Mouse (Mus musculus): ENCODE results near the gene Arhgap24.
"Not testable (repeated sequence)": the region's sequence is repeated elsewhere in the genome, so short reads cannot be mapped to it uniquely, and the experiment has no call there.

Gene Arhgap24

DNA sequence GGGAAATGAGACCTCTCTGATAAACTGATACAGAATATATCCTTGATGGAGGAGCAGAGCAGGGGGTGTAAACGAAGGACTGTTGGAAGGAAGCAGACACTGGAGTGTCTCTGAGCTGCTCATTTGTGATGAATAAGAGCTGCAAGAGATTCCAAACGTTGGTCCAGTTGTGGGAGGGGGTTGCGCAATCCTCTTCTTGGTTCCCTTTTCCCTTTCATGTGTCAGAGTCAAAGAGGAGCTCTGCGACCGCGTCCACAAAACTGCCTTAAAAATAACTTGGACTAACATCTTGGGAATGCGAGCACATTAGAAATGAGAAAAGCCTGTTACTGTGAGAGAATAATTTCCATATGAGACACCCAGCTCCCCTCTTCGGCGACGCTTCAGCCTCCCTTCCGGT, 312.3 kb downstream of the Arhgap24 start:
- DNase-seq (ENCODE audit: low spot score), result no peak

DNA sequence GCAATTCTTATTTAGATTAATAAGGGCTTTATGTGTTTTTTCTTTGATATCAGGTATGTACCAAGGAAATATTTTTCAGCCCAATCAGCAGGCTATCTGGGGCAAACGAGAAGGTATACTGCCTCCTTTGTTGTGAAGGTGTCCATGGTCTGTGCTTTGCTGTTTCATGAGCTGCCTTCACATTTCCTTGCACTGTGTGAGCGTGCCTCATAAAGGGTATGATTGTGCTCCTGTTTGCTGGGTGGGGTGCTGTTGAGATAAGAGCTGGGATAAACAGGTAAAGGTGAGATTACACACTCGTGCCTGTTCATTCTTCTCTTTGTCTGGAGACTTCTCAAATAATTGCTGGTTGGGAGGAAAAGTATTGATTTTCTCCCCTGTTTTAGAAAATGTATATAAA, 320.3 kb downstream of the Arhgap24 start:
- DNase-seq (ENCODE audit: low spot score), result no peak

DNA sequence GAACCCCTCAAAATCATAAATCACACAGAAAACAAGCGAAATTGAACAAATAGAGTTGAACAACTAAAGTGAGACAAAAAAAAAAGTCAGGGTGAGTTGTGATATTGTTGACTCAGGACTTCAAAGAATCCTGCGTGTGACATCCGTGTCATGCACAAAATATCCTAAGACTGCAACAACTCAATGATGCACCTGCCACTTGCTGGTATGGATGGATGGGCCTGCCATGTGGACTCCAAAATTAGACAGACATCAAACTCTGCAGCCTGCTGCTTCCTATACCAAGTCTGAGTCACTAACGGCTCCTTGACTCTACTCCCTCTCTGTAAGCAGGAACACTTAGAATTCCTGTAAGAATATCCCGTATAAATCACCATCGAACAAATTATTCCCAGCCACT, 321.6 kb downstream of the Arhgap24 start:
- DNase-seq (ENCODE audit: low spot score), result no peak

DNA sequence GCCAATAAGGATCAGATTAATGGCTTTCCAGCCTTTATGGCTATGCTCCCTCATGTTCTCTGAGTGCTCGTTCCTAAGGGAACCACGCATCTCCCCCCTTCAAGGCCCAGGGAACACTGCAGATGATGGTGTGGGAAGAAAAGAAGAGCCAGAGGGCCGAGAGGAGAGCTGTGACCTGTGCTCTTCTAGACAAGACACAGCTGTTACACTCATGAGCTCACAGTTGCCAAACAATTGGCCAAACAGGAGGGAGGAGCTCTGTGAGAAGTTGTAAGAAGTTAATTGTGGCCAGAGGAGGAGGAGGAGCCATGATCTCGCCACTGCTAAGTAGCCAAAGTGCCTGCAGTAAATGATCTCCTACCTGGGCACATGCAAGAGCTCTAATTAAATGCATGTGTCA, 322.5 kb downstream of the Arhgap24 start:
- peak; percentile 25 for DNase-seq (ENCODE audit: low spot score)

DNA sequence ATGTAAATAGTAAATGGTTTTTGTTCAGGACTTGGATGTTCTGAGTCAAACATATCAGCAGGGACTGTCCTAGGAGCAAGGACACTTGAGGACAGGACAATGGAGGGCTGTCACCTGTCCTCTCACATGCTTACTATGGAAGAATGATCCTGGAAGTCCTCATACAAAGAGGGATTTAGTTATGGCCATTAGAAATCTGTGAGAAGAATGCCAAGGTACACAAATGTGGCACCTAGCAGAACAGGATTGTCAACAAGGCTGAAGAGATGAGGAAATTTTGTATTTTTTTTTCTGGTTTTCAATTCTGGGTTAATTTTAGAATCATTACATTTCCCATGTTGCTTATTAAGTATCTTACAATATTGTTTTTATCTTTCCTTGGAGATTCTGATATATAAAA, 326.3 kb downstream of the Arhgap24 start:
- no peak for DNase-seq (ENCODE audit: low spot score)

DNA sequence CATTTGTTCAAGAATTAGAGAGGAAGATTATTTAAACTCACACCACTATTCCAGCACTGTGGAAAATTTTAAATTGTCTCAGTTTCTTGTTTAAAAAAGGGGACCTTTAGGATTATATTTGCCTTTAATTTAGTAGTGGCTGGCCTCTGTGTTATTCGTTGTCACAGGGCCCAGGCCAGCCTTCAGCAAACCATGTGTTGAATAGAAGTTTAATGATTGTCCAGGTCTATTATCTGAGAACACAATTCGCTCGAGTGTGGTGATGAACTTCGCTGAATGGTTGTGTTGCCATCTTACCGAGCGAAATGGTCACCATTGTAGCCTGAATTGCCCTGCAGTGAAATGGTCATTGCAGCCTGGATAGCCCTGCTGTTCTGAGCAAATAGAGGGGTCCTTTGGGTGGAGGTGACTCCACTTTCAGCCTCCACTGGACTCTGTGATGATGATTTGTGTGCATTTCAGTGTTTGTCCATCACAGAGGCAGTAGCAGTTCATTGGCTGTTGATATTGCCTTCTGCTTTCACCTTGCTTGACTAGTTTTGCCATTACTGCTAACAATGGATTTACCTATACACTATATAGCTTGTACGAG, 329.3 kb downstream of the Arhgap24 start:
- DNase-seq (ENCODE audit: low spot score), result no peak

DNA sequence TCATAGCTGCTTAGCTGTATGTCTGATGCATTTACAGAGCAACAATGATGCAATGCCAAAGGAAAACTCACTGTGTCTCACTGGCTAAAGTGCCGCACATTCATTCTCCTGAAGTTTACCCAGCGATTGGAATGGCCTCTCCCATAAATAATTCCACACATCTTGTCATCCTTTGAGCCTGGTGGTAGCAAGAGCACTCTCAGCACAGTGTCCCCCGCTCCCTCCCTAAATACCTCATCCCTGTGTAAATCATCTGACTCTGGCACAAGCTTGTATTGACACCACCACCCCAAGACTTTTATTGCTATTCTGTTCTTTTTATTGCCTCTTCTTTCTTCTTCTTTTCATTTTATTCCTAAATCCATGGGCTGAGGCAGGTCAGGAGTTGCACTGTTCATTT, 332.1 kb downstream of the Arhgap24 start:
- no peak for DNase-seq (ENCODE audit: low spot score)

DNA sequence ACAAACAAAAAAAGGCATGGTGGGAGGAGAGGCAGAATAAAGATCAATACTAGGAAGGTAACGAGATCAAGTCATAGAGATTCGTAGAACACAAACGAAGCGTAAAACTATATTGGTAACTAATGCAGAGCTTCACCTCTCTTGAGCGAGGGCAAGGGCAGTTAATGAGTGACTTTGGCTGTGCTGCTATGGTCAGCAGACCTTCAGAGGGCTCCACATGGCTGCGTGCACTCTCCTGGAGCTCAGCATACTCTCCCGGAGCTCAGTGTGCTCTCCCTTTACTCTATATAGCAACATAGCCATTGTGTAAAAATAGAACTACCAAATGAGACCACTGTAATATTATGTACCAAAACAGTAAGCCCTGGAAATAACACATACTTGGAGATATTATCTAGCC, 336.4 kb downstream of the Arhgap24 start:
- DNase-seq (ENCODE audit: low spot score), result no peak

DNA sequence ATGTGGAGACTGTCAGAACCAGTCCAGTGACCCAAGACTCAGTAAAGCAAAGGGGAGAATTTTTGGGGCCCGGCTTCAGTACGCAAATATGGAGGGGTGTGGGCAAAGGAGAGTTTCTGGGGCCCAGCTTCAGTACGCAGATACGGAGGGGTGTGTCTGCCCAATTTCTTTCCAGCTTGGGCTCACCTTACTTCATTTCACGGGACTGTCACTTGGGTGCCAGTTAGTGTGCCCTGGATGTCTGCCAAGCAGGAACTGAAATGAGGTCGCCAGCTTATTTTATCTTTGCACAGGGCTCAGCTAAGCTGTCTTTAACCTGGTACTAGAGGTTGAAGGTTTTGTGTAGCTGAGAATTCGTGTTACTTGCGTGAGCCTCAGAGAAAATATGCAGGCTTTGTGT, 344.3 kb downstream of the Arhgap24 start:
- DNase-seq (ENCODE audit: low spot score), result no peak

DNA sequence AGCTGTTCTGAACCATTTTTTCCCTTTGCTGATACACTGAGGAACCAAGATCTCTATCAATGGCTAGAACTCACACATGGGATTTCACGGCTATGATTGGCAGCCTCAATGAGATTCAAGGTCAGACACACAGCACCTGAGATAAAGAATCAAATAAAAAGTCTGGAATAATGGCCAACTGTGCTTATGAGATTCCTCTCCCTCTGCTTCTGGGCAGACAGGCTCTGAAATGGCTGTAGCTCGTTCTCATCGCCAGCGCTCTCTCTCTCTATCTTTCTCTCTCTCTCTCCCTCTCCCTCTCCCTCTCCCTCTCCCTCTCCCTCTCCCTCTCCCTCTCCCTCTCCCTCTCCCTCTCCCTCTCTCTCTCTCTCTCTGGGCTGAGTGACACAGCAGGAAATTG, 357.9 kb downstream of the Arhgap24 start:
- no peak for DNase-seq (ENCODE audit: low spot score)

DNA sequence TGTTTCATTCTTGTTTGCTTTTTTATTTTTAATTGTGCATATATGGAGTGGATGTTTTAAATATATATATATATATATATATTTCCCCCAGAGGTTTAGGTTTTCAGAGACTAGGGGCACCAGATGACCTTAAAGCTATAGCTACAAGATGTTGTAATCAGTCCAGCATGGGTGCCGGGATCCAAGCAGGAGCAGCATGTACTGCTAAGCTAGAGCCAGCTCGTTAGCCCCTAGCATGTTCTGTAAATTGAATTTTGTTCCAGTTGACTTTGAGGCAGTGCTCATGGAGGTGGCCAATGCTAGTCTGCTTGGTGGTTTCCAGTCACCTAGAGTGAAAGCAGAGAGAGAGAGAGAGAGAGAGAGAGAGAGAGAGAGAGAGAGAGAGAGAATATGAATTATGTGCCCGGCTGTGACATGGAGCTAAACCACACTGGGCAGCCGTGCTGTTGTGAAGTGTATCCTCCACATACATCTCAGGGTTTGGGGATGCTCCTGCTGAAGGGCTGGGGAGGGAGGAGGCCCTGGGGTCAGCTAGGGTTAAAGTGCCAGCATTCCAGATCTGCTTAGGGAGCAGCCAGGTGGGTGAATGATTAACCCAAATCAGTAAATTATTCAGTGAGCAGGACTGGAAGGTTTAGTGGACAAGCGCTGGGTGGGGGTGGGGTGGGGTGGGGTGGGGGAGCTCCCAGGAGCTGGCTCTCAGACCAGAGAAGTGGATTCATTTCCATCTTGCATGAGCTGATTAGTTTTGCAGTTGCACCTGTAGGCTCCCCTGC, 362.9 kb downstream of the Arhgap24 start:
- no peak for DNase-seq (ENCODE audit: low spot score)

DNA sequence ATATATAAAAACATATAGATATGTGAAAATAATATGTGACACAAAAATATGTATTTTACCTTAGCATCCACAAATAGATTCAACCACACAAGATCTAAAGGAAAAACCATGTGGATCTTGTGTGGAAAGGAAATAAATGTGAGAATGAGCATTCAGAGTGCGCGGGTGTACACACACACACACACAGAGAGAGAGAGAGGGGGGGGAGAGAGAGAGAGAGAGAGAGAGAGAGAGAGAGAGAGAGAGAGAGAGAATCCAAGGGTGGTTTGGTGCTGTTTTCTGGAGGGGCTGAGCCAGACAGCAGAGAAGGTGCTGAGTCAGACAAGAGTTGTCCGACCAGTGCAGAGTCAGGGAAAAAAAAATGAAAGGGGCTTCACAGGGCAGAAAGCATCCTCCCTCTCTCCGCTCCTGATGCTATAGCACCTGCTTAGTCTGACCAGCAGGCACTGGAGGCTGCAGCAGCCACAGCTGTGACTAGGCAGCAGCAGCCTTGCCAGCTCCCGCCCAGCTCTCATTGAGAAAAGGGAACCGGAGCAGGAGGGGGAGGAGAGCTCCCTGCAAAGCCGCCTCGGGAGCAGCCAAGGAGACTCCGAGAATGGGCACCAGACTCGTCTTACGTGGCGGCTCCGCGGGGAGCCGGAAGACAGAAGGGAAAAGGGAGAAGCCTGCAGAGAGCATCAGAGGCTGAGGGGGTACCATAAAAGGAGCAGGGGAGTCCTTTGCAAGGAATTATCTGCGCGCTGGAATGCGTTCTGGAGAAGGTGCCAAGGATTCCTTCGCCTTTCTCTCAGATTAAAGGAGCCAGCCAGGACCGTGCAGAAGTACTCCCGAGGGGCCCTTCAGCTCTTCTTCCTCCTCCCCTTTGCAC, 363.8 kb downstream of the Arhgap24 start:
- DNase-seq (ENCODE audit: low spot score), result peak; percentile 81

DNA sequence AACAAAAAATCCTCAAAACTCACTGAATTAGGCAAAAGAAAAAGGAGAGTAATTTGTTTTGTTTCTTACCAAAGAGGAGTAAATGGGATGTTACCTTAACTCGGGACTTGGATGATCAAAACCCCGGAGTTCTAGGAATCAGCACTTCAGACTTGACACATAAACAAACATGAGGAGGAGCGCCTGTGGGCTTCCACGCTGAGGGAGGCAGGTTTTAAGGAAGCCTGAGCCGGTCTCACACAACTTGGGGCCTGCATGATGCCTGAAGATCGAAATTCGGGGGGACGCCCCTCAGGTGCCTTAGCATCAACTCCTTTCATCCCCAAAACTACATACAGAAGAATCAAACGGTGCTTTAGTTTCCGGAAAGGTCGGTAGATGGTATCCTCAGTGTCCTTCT, 364.6 kb downstream of the Arhgap24 start:
- peak; percentile 19 for DNase-seq (ENCODE audit: low spot score)

DNA sequence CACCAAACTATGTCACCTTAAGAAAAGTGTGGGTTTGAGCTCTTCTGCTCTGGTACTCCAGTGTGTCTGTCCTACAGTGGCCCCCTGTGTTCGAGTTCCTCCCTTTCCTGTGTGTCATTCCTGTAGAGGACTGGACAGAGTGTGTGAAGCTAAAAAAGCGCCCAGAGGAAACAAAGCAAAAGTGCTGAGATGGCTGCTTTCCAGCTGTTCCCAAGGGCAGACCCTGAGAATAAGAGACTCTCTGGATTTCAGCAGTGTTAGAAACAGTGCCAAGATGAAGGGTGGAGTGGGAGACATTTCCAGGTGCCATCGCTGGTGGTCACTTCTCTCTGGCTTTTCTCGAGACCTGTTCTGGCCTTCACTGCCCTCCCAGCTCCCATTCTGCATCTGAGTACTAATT, 366.7 kb downstream of the Arhgap24 start:
- DNase-seq (ENCODE audit: low spot score), result no peak

DNA sequence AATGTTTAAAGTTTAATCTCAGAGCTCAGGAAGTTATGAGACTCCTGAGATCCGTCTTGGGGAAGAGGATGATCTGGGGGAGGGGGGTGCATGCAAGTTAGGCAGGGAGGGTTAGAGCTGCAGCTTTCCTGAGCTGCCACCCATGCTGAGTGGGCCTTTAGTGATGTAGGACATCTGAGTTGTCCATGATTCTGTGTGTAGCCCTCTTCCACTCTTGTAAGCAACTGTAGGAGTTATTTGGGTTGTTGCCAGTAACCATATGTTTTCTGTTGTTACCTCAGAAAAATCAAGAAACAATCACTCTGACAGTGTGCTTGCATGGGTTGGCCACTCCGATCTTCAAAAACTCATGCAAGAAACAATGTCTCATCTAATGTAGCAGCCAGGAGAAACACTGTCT, 370.6 kb downstream of the Arhgap24 start:
- DNase-seq (ENCODE audit: low spot score), result no peak

DNA sequence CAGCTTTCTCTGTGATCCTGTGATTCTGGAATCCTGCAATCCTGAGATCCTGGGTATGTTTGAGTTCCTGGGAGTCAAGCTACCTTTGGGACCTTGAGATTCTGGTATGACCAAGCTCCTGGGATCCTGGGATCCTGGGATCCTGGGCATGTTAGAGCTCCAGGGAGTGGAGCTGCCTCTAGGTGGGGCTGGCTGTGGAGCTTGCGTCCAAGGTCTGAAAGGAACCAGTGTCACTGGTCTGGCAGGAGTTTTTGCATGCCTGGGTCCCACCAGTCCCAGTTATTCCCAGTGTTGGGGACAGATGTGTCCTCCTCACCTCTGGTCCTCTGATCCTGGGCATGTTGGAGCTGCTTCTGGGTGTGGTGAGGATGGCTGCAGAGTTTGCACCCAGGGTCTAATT, 372.6 kb downstream of the Arhgap24 start:
- no peak for DNase-seq (ENCODE audit: low spot score)

DNA sequence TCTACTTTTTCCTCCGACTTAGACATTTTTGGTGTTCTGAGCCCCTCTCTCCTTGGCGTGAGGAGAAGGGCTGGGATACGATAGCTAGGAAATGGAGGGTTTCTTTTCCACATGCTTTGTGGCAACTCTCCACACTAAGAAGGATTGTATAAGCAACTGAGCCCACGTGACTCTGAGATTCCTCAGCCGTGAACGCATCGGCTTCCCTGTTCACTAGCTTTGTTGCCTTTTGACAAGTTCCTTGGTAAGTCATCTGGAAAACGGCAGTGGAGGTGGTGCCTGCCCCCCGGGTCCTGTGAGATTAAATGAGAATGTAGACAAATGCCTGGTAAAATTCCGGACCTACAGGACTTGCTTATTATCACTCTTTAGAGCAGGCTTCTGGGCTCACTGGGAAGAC, 374.6 kb downstream of the Arhgap24 start:
- peak; percentile 69 for DNase-seq (ENCODE audit: low spot score)

DNA sequence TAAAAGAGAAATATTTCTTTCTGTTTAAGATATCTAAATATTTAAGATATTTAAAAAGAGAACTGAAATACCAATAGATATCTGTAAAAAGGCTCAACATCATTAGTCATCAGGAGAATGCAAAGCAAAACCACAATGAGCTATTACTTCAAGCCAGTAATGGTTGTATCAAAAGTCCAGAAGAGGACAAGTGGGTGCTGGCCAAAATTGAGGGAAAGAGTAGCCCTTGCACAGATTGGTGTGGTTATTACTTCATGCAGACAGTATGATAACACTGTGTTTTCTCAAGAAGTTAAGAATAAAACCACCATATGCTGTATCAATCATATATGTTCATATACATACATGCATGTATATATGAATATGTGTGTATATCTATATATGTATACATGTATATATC, 376.9 kb downstream of the Arhgap24 start:
- no peak for DNase-seq (ENCODE audit: low spot score)

DNA sequence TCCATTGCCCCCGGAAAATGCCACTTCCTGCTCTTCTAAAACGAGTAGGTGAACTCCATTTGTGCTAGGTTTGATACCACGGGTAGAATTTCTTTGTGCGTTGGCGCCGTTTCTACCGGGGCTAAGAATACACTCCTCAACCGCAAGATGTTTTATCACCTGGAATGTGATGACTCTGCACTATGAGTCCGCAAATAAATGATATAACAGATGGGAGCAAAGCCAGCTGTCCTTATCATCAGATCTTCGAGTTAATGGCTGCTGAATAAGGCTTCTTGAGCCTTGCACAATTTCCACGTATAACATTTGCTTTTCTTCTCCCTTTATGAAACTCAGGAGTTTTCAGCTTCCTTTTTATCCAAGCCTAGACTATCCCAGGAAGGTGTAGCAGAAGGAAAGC, 378.6 kb downstream of the Arhgap24 start:
- DNase-seq (ENCODE audit: low spot score), result no peak

DNA sequence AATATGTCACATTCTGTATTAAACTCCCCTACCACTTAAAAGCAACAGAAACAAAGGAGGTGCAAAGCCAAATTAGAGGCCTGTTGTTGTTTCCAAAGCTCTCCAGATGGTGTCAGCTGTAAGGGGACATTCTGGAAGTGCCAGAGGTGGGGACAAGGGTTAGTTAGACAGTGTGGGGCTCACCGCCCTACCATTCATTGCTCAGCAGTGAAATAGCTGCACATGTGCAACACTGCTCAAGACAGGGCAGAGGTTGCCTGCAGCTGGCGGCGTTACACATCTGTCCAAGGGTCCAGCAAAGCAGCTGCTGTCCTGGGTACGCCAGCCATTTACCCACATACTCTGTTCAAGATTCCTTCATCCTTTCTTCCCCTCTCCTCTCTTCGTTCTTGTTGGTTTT, 387.0 kb downstream of the Arhgap24 start:
- no peak for DNase-seq (ENCODE audit: low spot score)

DNA sequence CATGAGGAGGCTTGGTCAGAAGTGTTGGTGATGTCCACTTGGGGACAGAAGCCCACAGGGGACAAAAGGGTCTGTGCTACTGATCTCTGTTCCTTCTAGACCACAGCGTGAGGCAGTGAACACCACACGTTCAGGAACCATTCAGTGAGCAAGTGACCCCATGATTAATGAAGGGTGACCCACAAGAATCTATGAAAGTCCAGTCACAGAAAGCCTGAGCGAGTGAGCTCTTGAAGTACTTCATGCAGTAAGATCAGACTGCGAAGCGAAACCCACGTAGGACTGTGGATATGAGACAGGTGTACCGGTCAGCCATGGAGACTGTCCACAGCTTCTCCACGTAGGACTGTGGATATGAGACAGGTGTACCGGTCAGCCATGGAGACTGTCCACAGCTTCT, 391.8 kb downstream of the Arhgap24 start:
- DNase-seq (ENCODE audit: low spot score), result not testable (repeated sequence)

DNA sequence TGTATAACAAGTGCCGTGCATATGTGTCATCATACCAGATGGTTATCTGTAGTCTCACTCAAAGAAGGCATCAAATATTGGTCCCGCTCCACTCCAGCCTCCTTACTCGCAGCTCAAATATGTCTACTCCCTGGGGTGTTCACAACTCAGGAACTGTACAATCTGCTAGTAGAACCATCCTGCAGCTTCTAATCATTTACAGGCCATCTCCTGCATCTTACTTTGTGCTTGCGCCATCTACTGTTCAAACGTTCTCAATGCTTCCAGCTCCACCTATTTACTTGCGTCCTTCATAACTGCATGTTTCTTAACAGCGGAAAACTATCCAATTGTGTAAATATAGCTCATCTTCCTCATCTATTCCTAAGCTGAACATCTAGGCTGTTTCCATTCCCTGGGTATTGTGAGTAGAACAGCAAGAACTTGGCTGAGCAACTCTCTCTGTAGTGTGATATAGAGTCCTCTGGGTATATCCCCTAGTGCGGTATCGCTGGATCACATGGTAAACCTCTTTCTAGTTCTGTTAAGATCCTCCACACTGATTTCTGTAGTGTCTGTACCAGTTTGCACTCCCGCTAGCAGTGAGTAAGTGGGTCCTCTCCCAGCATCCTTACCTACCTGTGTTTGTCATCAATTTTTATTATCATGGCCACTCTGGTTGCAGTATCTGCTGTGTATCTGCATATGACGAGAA, 393.6 kb downstream of the Arhgap24 start:
- peak; percentile 88 for DNase-seq (ENCODE audit: low spot score)

Data from embryo, embryonic 10.5 days (tissue).